Mouse (Mus musculus): ENCODE results near the gene Gm21897.

DNA sequence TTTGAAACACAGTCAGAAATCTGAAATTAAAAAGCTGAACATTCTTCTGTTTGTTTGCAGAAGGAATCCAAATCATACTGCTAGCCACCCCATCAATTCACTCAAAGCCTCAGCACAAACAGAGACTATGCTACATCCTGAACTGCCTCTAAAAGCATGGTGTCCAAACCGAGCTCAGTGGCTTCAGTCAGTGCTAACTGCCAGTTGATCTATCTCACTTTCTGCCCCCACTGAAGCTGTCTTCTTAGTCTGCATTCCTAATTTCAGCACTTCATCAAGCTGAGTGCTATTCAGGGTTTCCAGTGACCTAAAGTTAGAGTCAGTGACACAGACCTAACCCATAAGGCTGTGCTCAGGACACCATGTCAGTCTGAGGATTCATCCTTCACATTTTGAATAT, 28.8 kb downstream of the Gm21897 start:
- TF ChIP-seq CHD2 (IDR thresholded peaks at IDR 0.05; ENCODE audit: low read depth, low read length): no peak
- TF ChIP-seq HCFC1 (IDR thresholded peaks at IDR 0.05; ENCODE audit: borderline replicate concordance, insufficient read depth, low read length): no peak

Measured in ES-E14 (cell line).